Mouse (Mus musculus): Measurements from ENCODE around the gene Ube2g2.
A peak's percentile ranks its signal among the peaks of the same experiment; 100 is the strongest.
"Not testable (repeated sequence)": the region's sequence is repeated elsewhere in the genome, so short reads cannot be mapped to it uniquely, and the experiment has no call there.

The Ube2g2 gene

DNA sequence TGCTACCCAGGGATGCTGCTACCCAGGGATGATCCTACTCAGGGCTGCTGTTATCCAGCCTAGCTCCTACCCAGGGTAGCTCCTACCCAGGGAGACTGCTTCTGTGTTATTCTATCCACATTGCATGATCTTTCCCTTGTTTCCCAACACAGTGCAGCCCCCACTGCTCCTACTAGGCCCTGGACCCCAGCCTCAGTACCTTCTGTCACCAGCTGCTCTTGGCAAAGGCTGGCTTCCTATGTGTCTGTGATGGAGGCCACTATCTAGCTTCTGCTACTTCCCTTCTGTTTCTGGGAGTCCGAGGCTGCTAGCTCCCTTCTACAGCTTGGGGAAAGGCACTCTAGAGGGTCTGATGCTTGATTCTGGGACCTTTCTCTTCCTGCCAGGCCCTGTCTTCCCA is 25.4 kb downstream of the Ube2g2 start:
- DNase-seq: no peak

GRCm38 (mm10) chr10:77647901-77648300 is 25.8 kb downstream of the Ube2g2 start:
- no peak for DNase-seq

DNA sequence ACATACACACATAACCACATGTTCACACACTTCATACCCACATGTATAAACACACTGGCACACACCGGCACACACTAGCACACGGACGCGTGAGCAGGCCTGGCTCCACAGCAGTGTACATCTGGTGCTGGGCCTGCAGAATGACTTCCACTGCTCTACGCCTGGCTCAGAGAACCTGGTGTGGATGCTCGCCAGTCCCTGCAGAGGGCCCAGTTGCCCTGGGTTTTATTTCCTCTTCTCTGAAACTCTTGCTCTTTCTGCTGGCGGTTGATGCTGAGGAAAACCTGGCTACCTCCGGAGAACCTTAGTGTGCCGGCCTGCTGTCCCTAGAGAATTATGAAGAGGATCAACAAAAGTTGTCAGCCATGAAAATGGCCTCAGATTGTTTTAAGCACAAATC is 30.0 kb downstream of the Ube2g2 start:
- no peak for DNase-seq

DNA sequence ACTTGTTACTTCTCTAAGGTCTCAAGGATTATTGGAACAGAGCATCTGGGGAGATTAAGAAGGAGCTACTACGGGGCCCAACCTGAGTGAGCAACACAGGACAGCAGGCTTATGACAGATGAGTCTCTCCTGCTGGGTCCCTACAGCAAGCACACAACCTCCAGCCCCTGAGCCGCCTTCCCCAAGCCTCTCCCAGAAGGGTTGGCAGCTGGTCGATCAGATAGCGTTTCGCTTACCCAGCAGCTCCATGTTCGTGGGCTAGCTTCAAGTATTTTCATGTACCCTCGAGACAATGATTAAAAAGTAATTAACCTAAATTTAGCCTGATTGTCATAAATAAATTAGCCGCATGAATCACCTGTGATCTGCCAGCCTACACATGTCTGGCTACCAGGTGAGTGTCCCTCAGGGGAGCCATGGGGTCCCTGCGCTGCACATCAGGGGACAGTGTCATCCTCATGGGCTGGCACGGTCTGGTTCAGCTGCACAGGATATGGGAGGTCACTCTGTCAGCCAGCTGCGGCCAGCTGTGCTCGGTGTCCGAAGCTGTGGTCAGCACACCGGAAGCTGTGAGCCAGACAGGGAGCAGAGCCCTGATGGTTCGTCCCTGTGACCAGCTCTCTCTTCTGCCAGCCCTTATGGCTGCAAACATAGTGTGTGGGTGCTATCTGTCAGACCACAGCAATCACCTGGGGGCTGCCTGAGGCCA is 36.4 kb downstream of the Ube2g2 start:
- DNase-seq: no peak

GRCm38 (mm10) chr10:77663949-77664665 is 42.0 kb downstream of the Ube2g2 start:
- no peak for DNase-seq

DNA sequence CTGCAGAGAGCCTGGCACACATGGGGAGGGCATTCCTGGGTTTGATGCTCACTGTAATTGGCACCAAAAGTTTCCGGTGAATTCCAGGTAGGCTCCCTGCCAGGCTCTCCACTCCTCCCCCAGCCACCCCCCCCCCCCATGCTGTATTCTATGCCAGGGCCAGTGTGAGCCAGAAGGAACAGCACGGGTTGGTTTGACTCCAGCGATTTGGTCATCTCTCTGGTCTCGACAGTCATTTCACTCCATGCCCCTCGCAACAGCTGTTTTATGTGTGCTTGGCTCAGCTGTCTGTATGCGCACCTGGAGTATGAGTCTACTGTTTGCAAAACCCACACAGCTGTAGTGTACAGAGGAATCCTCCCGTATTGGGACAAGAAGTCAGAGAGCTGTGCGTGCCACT is 44.3 kb downstream of the Ube2g2 start:
- DNase-seq: peak in 1 of 2 experiments; percentile 43

DNA sequence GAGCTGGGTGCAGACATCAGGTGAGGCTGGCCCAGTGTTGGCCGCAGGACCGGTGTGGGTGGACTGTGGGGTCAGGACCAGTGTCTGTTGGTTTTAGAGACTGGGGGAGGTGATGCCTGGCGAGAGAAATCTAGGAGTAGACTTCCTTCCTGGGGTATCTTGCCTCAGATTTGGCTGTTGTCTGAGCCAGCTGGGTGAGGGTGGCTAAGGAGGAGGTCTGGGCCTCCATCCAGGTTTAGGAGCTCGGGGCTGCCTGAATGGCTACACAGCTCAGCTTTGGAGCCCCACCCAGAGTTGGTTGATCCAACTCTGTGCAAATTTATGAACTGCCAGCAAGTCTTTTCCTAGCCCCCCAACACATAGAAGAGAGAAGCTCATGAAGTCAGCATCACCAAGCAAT is 45.3 kb downstream of the Ube2g2 start:
- DNase-seq: no peak

- no peak for DNase-seq
Measured at GRCm38 (mm10) chr10:77670710-77671109, 48.6 kb downstream of the Ube2g2 start.

DNA sequence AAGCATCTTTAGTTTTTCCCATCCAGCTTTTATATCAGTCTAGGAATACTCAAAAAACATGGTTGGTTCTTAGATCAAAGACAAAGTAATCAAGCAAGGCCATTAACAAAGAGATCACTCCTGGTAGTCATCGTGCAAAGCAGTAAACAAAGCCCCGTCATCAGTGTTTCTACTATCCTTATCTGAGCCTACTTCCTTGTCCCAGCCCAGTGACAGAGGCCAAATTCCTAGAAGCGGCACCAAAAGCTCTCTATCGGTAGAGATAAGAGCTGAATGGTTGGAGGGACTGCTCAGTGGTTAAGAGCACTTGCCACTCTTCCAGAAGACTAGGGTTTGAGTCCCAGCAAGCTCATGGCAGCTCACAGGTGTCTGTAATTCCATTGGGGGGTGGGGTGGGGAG is 49.4 kb downstream of the Ube2g2 start:
- DNase-seq: no peak

DNA sequence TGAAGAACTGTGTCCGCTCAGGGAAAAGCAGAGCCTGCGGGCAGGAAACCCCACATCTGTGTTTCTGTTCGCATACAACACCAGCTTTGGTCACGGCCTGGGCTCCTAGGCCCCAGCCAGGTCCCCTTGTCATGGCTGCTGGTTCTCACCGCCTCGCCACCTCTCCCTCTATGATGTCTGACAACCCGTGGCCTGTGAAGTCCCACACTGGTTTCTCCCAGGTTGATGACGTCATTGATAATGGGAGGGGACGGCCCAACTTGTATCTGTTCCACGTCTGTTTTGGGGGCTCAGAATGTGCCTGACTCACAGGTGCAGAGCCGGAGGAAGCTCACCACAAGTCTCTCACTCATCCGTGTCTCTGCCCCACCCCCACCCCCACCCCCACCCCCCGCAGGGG is 51.7 kb downstream of the Ube2g2 start:
- DNase-seq: peak; percentile 62 to 70

- peak; percentile 42 to 43 for DNase-seq
Measured at GRCm38 (mm10) chr10:77677562-77677961, 55.5 kb downstream of the Ube2g2 start.

DNA sequence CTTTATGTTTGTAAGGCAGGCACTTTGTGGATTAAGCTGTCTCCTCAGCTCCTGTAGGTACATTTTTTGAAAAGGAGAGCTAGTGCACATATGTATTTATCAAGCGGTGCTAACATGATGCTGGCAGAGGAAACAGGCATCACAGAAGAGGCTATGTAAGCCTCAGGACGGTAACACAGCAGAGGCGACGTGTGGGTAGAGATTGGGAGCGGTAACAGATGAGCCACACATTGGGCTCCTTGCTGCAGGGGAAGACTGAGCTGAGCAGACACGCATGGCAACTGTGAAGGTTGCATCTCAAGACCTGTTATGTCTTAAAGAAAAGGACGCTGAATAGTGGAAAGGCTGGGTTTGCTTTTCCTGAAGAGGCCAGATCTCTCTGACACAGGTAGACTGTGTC is 60.9 kb downstream of the Ube2g2 start:
- no peak for DNase-seq

- DNase-seq: no peak
Measured at GRCm38 (mm10) chr10:77684181-77684580, 62.1 kb downstream of the Ube2g2 start.

GRCm38 (mm10) chr10:77685895-77686664 is 64.0 kb downstream of the Ube2g2 start, which contains the start of gene Tspear:
Gene Tspear (plus strand): TSS chr10:77686569.
- no peak for DNase-seq

- no peak for DNase-seq
Measured at GRCm38 (mm10) chr10:77687021-77687420, 64.9 kb downstream of the Ube2g2 start.

- not testable (repeated sequence) for DNase-seq
Measured at GRCm38 (mm10) chr10:77690356-77690807, 68.3 kb downstream of the Ube2g2 start, which contains the start of gene Gm19402. Gene Gm19402 (minus strand): TSS chr10:77690757.

Data from thymus, postnatal 36 days (tissue).